Mouse (Mus musculus): ENCODE measurements around the gene Ptprd.
A peak's percentile ranks its signal among the peaks of the same experiment; 100 is the strongest.

Gene Ptprd

GRCm38 (mm10) chr4:78211529-78212494 is at the start of gene Ptprd:
Gene Ptprd, minus strand, starts transcription at chr4:78211961.
- peak; percentile 69 for DNase-seq (ENCODE audit: low read depth, low spot score)

DNA sequence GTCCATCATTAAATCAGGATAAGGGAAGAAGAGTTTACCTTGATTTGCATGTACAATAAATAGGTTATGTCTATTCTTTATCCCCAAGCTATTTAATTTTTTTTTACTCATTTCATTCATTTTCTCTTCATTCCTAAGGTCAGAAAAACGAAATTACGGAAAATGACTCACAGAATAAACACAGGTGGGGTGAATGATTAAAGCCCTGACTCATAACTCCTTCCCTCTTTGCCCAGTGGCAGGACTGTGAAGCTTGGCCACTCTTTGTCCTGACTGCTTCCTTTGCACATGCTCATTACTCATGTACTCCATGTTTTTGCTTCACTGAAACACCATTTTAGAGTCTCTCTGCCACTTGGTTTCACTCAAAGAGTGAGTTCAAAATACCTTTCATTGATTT is 24.1 kb upstream of the Ptprd start:
- no peak for DNase-seq (ENCODE audit: low read depth, low spot score)

DNA sequence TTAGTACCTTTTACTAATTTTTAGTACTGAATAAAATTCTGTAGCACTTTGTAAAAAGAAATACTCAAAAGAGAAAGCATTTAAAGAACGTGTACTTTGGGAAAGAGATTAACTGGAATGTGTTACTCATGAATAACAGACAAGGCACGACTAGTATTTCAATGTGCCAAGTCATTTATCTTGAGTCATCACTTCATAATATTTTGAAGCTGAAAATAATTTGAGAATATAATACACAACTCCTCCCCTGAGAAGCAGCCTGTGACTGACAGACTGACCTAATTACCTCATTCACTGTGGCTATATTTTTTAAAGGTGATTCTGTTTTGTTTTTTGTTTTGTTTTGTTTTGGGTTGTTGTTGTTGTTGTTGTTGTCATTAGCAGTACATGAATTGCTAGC is 23.6 kb upstream of the Ptprd start:
- DNase-seq (ENCODE audit: low read depth, low spot score), result no peak

DNA sequence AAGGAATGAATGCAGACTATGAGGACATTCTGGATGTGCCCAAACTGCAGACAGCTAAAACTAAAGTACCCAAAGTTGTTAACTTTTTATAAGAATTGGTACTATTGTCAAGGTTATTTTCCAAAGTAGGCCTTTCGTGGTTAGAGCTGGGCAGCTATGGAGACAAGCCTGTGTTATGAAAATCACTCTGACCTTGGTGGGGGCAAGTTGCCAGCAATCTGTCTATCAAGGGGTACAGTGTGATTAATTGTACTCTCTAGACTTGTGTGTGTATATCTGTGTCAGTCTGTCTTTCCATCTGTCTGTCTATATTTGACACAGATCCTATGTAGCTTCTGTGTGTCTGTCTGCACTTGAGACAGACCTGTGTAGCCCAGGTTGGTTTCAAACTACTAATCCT is 22.9 kb upstream of the Ptprd start:
- no peak for DNase-seq (ENCODE audit: low read depth, low spot score)

- peak; percentile 18 for DNase-seq (ENCODE audit: low read depth, low spot score)
Observed at GRCm38 (mm10) chr4:78213949-78214348, 2.2 kb upstream of the Ptprd start.

DNA sequence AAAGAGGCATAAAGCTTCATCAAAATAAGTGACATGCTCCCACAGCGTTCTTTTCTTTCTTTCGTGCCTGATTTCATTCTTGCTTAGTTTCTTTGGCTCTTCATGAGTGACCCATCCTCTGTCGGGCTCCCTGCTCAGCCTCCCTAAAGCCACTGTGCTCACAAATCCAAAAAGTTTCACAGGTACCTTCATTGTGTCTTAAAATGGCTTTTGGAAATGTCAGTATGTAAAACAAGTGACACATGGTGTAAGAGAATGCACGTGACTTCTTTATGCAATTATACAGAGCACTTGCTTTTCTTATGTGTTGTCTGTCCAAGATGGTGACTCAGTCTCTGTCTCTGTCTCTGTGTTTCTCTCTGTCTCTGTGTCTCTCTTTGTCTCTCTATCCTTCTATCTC is 1.2 kb upstream of the Ptprd start:
- DNase-seq (ENCODE audit: low read depth, low spot score), result no peak

DNA sequence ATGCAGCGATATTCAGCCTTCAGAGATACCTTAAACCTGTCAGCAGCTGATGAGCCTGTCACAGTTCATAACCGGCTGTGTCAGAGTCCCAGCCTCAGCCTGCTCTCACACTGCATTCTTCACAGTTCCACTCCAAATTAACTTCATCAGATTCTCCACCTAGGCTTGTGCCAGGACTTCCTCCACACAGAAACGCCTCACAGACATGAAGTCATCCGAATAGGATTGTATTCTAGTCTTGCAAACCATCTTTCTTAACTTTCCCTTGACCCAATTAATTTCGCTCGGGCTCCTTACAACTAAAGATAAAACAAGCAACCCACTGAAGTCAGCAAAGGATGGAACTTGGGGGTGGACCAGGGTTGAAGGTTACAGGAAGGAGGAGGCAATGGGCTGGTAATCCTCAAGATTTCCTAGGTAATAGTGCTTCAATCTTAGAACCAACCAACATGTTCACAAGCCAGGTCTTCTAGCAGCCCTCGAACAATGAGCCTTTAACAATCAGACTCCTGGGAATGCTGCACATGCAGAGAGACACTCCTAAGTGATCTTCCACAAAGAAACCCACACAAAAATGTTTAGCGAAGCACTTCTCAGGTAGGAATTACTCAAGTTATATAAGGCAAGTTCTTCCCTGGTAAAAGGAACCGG is 758 bp downstream of the Ptprd start:
- peak; percentile 1 for DNase-seq (ENCODE audit: low read depth, low spot score)

DNA sequence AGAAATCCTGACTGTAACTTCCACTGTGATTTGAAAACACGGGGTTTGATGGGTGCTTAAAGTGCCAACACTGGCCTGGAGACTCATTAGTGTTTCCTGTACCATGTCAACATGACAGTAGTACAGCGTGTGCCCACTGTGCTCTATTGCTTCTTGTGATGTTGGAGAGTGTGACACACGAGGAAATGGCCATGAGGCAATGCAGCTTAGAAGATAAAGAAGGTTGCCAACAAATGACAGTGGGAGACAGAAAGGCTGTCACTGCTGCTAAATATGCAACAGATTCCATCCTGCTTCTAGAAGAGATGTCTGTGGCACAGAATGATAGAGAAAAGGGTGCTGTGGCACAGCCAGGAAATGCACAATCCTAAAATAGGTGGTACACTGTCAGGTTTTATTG is 6.7 kb downstream of the Ptprd start:
- DNase-seq (ENCODE audit: low read depth, low spot score), result no peak

- no peak for DNase-seq (ENCODE audit: low read depth, low spot score)
Observed at GRCm38 (mm10) chr4:78168447-78168846, 43.3 kb downstream of the Ptprd start.

GRCm38 (mm10) chr4:78160451-78160850 is 51.3 kb downstream of the Ptprd start:
- no peak for DNase-seq (ENCODE audit: low read depth, low spot score)

GRCm38 (mm10) chr4:78150561-78150960 is 61.2 kb downstream of the Ptprd start:
- DNase-seq (ENCODE audit: low read depth, low spot score), result no peak

- no peak for DNase-seq (ENCODE audit: low read depth, low spot score)
Observed at GRCm38 (mm10) chr4:78142767-78143148, 69.0 kb downstream of the Ptprd start.

GRCm38 (mm10) chr4:78142088-78142766 is 69.5 kb downstream of the Ptprd start:
- peak; percentile 1 for DNase-seq (ENCODE audit: low read depth, low spot score)

DNA sequence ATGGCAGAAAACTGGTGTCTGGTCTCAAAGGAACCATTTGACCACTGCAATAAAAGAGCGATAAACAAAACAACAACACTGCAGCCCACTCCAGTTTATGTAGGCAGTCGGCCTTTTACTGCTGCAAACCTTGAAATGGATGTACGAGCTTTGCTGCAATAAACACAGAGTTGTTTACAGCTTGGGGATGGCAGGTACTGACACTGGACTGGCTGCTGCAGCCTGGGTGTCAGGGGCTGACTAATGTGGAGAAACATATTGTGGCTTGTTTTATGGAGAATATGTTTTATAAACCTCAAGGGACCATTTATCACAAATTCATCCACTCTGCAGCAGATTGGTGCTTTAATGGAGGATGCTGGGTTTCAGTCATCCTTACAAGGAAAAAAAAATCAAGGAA is 100.9 kb downstream of the Ptprd start:
- DNase-seq (ENCODE audit: low read depth, low spot score), result peak; percentile 7

DNA sequence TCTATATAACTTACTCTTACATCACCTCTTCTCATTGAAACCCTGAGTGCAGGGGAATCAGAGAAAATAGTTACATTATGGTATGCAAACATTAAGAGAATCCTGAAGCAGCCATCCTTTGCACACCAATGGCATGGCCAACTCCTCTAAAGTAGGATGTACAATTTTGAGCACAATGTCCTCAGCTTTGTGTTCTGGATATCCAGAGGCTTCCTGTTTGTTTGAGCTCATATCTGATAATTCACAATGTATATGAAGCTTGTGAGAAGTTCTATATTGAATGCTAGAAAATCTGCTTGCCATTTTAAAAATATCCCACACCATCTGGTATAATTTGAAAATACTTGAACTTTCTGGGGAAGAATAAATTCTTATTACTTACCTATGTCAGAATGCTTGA is 114.2 kb downstream of the Ptprd start:
- DNase-seq (ENCODE audit: low read depth, low spot score), result no peak

DNA sequence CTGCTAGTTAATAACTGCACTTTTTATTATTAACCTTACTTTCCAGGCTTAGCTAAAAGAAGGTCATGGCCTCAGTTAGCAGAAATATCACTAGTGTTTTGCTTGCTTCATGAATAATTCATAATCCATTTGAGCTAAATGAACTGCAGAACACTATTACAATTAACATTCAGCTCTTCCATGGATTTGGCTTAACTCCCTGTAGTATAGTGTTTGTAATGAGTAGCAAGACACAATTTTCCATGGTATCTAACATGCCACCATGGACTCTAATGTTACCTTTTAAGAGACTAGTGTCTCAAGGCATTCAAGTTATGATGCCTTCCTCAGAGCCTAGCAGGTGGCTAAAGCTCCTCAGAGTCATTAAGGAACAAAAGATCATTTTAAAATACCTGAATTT is 129.0 kb downstream of the Ptprd start:
- DNase-seq (ENCODE audit: low read depth, low spot score), result no peak

DNA sequence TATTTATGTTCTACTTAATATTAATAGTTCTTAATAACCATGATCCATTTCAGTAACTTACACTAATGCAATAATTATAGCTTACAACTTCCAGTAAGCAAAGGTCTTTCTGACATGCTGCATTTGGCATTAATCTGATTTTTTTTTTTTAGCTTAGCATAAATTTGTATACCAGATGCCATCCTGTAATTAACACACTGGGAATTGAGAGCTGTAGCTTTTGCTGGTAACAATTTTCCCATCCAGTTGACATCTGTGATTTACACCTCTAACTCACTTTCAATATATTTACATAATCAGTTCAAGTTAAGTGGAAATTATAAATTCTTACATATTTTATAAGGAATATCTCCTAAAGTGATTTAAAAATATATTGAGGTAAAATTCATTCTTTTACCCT is 134.3 kb downstream of the Ptprd start:
- DNase-seq (ENCODE audit: low read depth, low spot score), result no peak

DNA sequence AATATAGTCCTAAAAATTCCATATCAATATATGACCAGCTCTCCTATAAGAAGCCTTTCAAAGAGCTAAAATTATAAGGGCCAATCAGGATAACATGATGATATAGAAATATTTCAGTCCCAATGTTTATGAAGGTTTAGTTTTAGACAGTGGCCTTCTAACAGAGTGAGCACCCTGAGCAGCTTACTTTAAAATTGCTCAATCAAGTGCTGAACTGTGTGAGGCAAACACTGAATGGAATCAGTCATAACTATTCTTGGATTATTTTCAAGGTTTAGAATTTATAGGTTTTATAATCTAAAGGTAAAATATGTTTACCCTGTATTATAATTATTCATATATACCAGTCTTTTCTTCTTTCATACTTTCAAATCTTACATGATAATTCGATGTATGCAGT is 134.7 kb downstream of the Ptprd start:
- no peak for DNase-seq (ENCODE audit: low read depth, low spot score)

GRCm38 (mm10) chr4:78038401-78038800 is 173.4 kb downstream of the Ptprd start:
- DNase-seq (ENCODE audit: low read depth, low spot score), result peak; percentile 8

GRCm38 (mm10) chr4:78002065-78002464 is 209.7 kb downstream of the Ptprd start:
- no peak for DNase-seq (ENCODE audit: low read depth, low spot score)

DNA sequence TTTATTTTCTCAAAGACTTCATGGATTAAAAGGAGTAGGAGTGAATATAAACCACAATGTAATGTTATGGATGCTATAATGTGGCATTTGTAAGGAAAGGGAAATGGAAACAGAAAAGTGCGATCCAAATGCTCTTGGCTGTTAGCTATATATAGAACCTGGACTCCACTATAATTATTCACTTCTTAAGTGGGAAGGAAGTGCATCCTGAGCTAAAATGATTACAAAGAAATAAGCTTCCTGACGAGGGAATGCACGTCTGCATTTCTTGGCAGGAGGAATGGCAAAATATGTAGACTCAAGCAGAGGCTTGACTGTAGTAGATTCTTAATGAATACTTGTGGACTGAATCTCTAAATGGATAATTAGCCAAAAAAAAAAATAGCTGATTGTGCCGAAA is 219.1 kb downstream of the Ptprd start:
- DNase-seq (ENCODE audit: low read depth, low spot score), result no peak

GRCm38 (mm10) chr4:77982094-77982493 is 229.7 kb downstream of the Ptprd start:
- no peak for DNase-seq (ENCODE audit: low read depth, low spot score)

Data from mesoderm, embryonic 11.5 days (tissue).